Mouse (Mus musculus) limb, embryonic 11.5 days (tissue): ENCODE measurements around the gene 6030452D12Rik. TPM values are rescaled to one million over a fixed set of nuclear protein-coding genes. Genes with fewer than 3 reads are reported as not detected.

Experiments used
- ATAC-seq: fragments of 200-750 bp; cut with Nextera tagmentation; 2 replicates; pipeline ENCODE4 v1.8.0; 2017; ENCODE audit warnings: low read depth; ENCODE audit not compliant: insufficient number of reproducible peaks, low FRiP score, low TSS enrichment
- DNase-seq: peaks from one replicate; pipeline ENCODE4 v3.0.0-alpha.2; 2015; ENCODE audit warnings: low spot score
- H3K27ac ChIP-seq: fragments of 300-500 bp; sonication (generic); replicated peaks from 2 replicates; pipeline ENCODE4 v1.5.1; 2014; ENCODE audit warnings: low read depth, mild to moderate bottlenecking, low read length
- H3K27me3 ChIP-seq: fragments of 300-500 bp; sonication (generic); 2 replicates; pipeline ENCODE4 v1.6.1; 2014; ENCODE audit warnings: mild to moderate bottlenecking, low read length, mixed read lengths; ENCODE audit not compliant: control insufficient read depth, insufficient read depth
- H3K36me3 ChIP-seq: fragments of 300-500 bp; sonication (generic); 2 replicates; pipeline ENCODE4 v1.6.1; 2014; ENCODE audit warnings: mild to moderate bottlenecking, low read length, moderate library complexity, mixed read lengths; ENCODE audit not compliant: control insufficient read depth, insufficient read depth
- H3K4me1 ChIP-seq: fragments of 300-500 bp; sonication (generic); 2 replicates; pipeline ENCODE4 v1.6.1; 2014; ENCODE audit warnings: low read length, mixed read lengths; ENCODE audit not compliant: control insufficient read depth, insufficient read depth
- H3K4me2 ChIP-seq: fragments of 300-500 bp; sonication (generic); 2 replicates; pipeline ENCODE4 v1.6.1; 2014; ENCODE audit warnings: low read depth, mild to moderate bottlenecking, moderate library complexity; ENCODE audit not compliant: severe bottlenecking
- H3K4me3 ChIP-seq: fragments of 300-500 bp; sonication (generic); 2 replicates; pipeline ENCODE4 v1.5.1; 2014; ENCODE audit warnings: low read depth, low read length
- H3K9ac ChIP-seq: fragments of 300-500 bp; sonication (generic); 2 replicates; pipeline ENCODE4 v1.6.1; 2014; ENCODE audit warnings: mild to moderate bottlenecking, low read length
- H3K9me3 ChIP-seq: fragments of 300-500 bp; sonication (generic); 2 replicates; pipeline ENCODE4 v1.6.1; 2016; ENCODE audit warnings: low read length; ENCODE audit not compliant: control insufficient read depth
- WGBS: fragments of 180-500 bp; shearing (Covaris S2); extraction: QIAGEN DNeasy Blood & Tissue Kit; methylation state at CpG from one replicate; pipeline ENCODE4 v1.1.7; 2014; 5-methylcytosine and 5-hydroxymethylcytosine counted together
- polyA plus RNA-seq: library from polyadenylated mRNA; unstranded; fragments of >200 nt; fragmentation: Nextera tagmentation; extraction: Ambion mirVana; gene quantifications from 2 replicates; pipeline ENCODE4 v1.2.1, GENCODE M21; 2014

Gene 6030452D12Rik
- polyA plus RNA-seq, 1 experiment from 2014 or later = not detected

DNA sequence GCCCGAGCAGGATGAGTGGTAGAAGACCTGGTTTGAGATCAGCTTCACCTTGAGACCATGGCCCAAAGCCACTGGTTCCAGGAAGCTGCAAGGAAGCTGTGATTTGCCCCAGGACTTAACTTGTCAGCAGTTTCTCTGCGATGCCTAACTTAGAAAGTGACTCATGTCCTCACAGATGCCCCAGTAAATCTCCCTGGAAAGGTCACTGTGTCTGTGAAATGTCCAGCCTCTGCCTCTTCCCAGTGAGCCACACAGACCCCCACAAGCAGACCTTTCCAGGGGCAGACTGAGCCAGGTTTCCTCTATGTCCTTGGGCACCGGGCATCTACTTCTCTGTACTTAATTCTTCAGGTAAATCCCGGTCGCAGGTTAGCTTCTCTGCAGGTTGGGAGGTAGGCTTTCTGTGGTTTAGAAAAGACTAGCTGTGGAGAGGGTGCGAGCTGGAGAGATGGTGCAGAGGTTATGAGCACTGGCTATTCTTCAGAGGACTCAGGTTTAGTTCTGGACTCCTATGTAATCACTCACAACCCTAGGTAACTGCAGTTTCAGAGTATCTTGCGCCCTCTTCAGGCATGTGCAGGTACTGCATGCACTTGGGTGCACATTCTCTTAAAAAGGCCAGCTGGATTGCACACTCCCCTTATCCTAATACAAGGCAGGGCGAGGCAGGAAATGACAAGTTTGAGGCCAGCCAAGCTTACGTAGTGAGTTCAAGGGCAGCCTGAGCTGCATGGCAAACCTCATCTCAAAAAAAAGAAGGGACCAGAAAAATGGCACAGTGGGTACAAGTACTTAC is 27.1 kb downstream of the 6030452D12Rik start:
- peaks cover 1% of the 10 kb centered on the region; the same call in 1 of the 2 replicates for H3K4me1 ChIP-seq
- DNase-seq = peak; percentile 49
- no peak overlapping the region for H3K4me3 ChIP-seq
- no peaks in the 10 kb centered on the region for H3K27me3 ChIP-seq
- H3K27ac ChIP-seq = no peak overlapping the region
- H3K36me3 ChIP-seq = peaks cover 3% of the 10 kb centered on the region; the same call in 1 of the 2 replicates
- no peak overlapping the region for H3K4me2 ChIP-seq
- ATAC-seq = no peak
- no peaks in the 10 kb centered on the region for H3K9me3 ChIP-seq
- H3K9ac ChIP-seq = no peak overlapping the region
- WGBS = 82% methylated on average over 9 of the region's 9 CpGs

DNA sequence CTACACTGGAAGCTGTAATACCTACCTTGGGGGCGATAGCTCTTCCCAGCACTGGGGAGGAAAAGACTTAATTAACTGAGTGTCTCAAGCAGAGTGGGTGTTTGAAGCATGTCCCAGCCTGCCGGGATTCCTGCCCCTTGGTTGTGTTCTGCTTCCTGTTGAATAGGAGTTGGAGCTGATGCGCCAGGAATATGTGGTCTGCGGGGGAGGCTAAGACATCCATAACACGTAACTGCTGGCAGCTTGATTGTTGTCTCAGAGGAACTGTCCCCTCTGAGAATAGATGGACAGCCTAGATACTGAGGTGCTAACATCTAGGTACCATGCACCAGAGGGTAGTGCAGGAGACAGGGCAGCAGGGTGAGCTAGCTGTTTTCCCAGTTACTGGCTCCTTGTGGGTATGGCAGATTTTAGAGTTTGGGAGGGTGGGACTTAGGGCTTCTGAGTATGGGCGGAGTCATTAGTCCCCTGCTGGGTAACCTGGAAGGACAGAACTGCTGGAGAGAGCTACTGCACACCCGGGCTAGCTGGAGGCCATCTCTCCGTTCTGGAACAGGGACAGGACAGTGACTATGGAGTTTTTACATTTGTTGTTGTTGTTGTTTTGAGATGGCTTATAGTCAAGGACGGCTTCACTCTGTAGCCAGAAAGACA is 28.4 kb downstream of the 6030452D12Rik start:
- ATAC-seq (no peak), DNase-seq (no peak)
- peaks cover 3% of the 10 kb centered on the region; the same call in 1 of the 2 replicates for H3K36me3 ChIP-seq
- no peak overlapping the region for H3K27ac ChIP-seq
- no peaks in the 10 kb centered on the region for H3K9me3 ChIP-seq
- no peak overlapping the region for H3K4me2 ChIP-seq
- WGBS = 76% methylated on average over 9 of the region's 9 CpGs
- no peaks in the 10 kb centered on the region for H3K27me3 ChIP-seq
- no peak overlapping the region for H3K9ac ChIP-seq
- H3K4me1 ChIP-seq = no peaks in the 10 kb centered on the region; the same call in 1 of the 2 replicates
- H3K4me3 ChIP-seq = no peak overlapping the region

DNA sequence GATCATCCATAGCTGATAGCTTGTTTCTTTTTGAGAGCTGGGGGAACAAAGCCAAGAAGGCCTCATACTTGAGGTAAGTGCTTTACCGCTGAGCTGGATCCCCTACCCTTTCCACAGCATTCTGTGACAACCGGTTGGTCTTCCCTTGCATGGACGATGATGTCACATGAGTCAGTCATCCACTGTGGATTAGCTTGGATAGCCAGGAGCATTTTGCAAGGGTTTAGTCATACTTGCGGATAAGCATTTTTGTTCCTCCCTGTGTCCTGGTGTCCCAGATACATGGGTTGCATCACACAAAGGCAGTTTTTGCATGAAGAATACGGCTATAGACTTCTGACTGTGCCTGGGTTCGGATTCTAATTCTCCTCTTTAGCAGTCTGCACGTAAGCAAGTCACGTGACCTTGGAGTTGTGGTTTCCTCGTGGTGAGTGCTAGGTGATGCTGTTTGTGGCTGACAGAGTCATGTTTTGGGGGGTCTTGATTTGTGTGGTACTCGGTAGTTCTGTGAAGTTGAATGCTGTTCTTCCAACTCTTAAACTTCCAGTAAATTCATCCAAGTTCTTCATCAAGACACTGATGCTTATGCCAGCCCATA is 29.7 kb downstream of the 6030452D12Rik start:
- no peak for DNase-seq
- 91% methylated on average over 10 of the region's 10 CpGs for WGBS

DNA sequence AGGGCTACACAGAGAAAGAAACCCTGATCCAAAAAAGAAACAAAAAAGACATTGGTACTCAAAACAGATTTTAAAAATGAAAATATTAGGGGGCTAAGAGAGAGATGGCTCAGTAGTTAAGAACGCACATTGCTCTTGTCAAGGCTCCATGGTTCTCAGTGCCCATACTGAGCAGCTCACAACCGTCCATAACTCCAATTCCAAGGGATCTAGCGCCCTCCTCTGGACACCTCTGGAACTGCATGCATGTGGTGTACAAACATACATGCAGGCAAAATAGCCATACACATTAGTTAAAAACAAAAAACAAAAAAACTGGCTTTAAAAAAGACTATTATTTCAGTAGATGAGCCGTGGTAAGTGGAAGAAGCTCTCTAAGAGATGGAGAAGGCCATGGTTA is 30.2 kb downstream of the 6030452D12Rik start:
- no peaks in the 10 kb centered on the region for H3K27me3 ChIP-seq
- H3K4me2 ChIP-seq = no peak overlapping the region
- WGBS = 78% methylated on average over 4 of the region's 4 CpGs
- DNase-seq = peak; percentile 55
- no peak overlapping the region for H3K27ac ChIP-seq
- peaks cover 3% of the 10 kb centered on the region; the same call in 1 of the 2 replicates for H3K36me3 ChIP-seq
- H3K9ac ChIP-seq = no peak overlapping the region
- no peak for ATAC-seq
- no peaks in the 10 kb centered on the region for H3K9me3 ChIP-seq
- H3K4me1 ChIP-seq = no peaks in the 10 kb centered on the region; the same call in 1 of the 2 replicates
- no peak overlapping the region for H3K4me3 ChIP-seq

More for the DNA sequence above, 29.7 kb downstream of the 6030452D12Rik start:
- Histone ChIP-seq H3K4me1 (no peaks in the 10 kb centered on the region; the same call in 1 of the 2 replicates), H3K4me2 (no peak overlapping the region), H3K36me3 (peaks cover 3% of the 10 kb centered on the region; the same call in 1 of the 2 replicates), H3K27ac (no peak overlapping the region), H3K27me3 (no peaks in the 10 kb centered on the region), H3K4me3 (no peak overlapping the region), H3K9me3 (no peaks in the 10 kb centered on the region), H3K9ac (no peak overlapping the region)
- ATAC-seq = no peak

DNA sequence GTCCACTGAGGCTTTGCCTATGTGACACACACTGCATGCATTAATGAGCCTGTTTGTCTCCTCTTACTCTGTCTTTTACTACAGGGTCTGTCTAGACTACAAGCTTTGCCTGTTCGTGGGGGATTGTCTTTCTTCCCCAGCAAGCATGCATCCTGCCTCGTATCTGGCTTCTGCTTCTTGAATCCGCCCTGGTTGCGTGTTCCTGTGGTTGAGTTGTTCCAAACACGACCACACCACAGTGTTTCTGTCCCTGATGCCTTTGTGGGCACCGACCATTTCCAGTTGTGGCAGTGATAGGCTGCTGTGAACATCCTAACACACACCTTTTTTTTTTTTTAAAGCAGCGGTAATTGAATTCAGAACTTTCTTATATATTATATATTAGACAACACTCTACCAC is 33.4 kb downstream of the 6030452D12Rik start:
- H3K27me3 ChIP-seq = no peaks in the 10 kb centered on the region
- DNase-seq (no peak), ATAC-seq (no peak)
- 0 out of 2 replicates have a peak, but pooled peaks cover 2% of the 10 kb centered on the region for H3K4me1 ChIP-seq
- H3K27ac ChIP-seq = no peak overlapping the region
- H3K36me3 ChIP-seq = peaks cover 6% of the 10 kb centered on the region; the same call in 1 of the 2 replicates
- H3K4me2 ChIP-seq = no peak overlapping the region
- H3K4me3 ChIP-seq = no peak overlapping the region
- no peaks in the 10 kb centered on the region for H3K9me3 ChIP-seq
- 89% methylated on average over 7 of the region's 7 CpGs for WGBS
- H3K9ac ChIP-seq = no peak overlapping the region

DNA sequence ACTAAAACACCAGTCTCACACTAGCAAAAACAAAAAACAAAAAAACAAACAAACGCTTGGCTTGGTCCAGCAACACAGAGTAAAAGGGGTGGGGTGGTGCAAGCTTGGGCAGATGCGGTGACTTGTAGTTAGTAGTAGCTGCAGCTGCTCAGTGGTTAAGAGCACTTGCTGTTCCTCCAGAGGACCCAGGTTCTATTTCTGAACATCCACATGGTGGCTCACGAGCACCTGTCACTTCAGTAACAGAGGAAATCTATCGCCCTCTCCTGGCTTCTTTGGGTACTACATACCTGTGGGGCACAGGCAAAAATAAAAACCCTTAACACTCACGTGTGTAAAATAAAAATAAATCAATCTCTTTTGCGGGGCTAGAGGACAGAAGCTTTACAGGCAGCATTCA is 34.1 kb downstream of the 6030452D12Rik start:
- 45% methylated on average over 6 of the region's 6 CpGs for WGBS
- Histone ChIP-seq H3K9me3 (no peaks in the 10 kb centered on the region), H3K4me3 (no peak overlapping the region), H3K36me3 (peaks cover 6% of the 10 kb centered on the region; the same call in 1 of the 2 replicates), H3K27ac (no peak overlapping the region), H3K9ac (no peak overlapping the region), H3K27me3 (no peaks in the 10 kb centered on the region), H3K4me2 (no peak overlapping the region), H3K4me1 (peaks cover 4% of the 10 kb centered on the region; the same call in 1 of the 2 replicates)
- ATAC-seq (no peak), DNase-seq (peak; percentile 79)

DNA sequence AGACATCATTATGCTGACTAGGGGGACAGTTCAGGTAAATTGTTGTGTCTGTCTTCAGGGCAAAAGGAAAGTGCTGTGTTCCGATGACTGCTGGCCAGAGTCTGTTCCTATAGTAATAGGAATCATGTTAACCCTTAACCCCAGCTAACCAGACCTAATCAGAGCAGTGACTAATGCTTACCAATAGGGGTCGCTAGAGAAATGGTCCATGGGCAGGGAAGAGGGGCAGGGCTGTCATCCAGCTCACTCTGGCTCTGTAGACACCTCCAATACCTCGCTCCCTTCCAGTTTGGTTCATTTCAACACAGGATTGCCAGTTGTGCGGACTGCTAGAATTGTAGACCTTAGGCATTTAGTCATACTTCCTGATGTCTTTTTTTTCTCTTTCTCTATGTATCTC is 35.1 kb downstream of the 6030452D12Rik start:
- 81% methylated on average over 4 of the region's 4 CpGs for WGBS
- Histone ChIP-seq H3K9me3 (no peaks in the 10 kb centered on the region), H3K27ac (no peak overlapping the region), H3K9ac (no peak overlapping the region), H3K4me3 (no peak overlapping the region), H3K36me3 (peaks cover 3% of the 10 kb centered on the region; the same call in 1 of the 2 replicates), H3K4me2 (no peak overlapping the region), H3K27me3 (no peaks in the 10 kb centered on the region), H3K4me1 (peaks cover 8% of the 10 kb centered on the region; the same call in 1 of the 2 replicates)
- ATAC-seq = no peak
- DNase-seq = no peak

DNA sequence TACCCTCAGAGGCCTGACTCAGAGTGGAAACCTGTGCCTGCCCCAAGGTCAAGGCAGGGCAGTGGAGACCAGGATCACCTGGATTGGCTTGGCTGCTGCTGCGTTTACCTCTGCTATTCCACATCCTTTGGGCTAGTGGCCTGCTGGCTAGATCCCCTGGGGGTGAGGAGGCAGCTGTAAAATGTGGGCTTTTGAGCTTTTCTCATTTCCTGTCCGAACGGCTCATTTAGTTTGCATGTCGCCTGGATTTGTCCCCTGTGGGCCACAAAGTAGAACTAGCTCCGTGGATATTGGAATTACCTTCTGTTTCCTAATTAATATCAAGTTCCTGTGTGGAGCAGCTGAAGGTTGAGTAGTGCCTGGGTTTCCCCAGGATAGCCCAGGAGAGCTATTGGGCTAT is 38.9 kb downstream of the 6030452D12Rik start:
- peaks cover 8% of the 10 kb centered on the region; the same call in 1 of the 2 replicates for H3K4me1 ChIP-seq
- peaks cover 8% of the 10 kb centered on the region for H3K36me3 ChIP-seq
- WGBS = 8% methylated on average over 5 of the region's 5 CpGs
- no peaks in the 10 kb centered on the region for H3K27me3 ChIP-seq
- H3K27ac ChIP-seq = no peak overlapping the region
- H3K9me3 ChIP-seq = no peaks in the 10 kb centered on the region
- H3K4me2 ChIP-seq = no peak overlapping the region
- ATAC-seq = no peak; the same call in 1 of the 2 replicates
- H3K9ac ChIP-seq = no peak overlapping the region
- no peak overlapping the region for H3K4me3 ChIP-seq
- peak; percentile 53 for DNase-seq
